Mouse (Mus musculus): Measurements from ENCODE around the gene Chil5. TPM values are rescaled to one million over a fixed set of nuclear protein-coding genes. Genes with fewer than 3 reads are reported as not detected.
"Not testable (repeated sequence)": the region's sequence is repeated elsewhere in the genome, so short reads cannot be mapped to it uniquely, and the experiment has no call there.

The Chil5 gene
- polyA plus RNA-seq (2012; fragmentation: generic; extraction: Trizol): not detected
- long read RNA-seq, experiment 1: 0 reads
- long read RNA-seq, experiment 2: 0 reads

GRCm38 (mm10) chr3:106032781-106033180, at the start of gene Chil5:
Chil5 (minus strand) TSS chr3:106032814.
- no peaks in the 10 kb centered on the region for H3K27me3 ChIP-seq (ENCODE audit: control insufficient read depth, insufficient read depth, insufficient read length)
- no peak for TF ChIP-seq FOSL1 (IDR thresholded peaks at IDR 0.05; ENCODE audit: insufficient read depth, low read length, poor library complexity, severe bottlenecking)
- TF ChIP-seq MYOG (IDR thresholded peaks at IDR 0.05; ENCODE audit: control insufficient read depth, extremely low read depth, insufficient read length): no peak
- TF ChIP-seq USF1 (IDR thresholded peaks at IDR 0.05; ENCODE audit: low read depth): no peak
- H3K4me3 ChIP-seq (ENCODE audit: insufficient read depth, poor library complexity, severe bottlenecking): no peak within 1 kb of the TSS
- H3K36me3 ChIP-seq (ENCODE audit: control insufficient read depth, insufficient read depth): no peaks in the 10 kb centered on the region
- no peaks in the 10 kb centered on the region for H3K79me3 ChIP-seq (ENCODE audit: low read depth)
- H3ac ChIP-seq (ENCODE audit: control insufficient read depth, insufficient read length, low read depth): no peak within 1 kb of the TSS
- H3K79me2 ChIP-seq (ENCODE audit: control insufficient read depth, insufficient read depth): no peaks in the 10 kb centered on the region

GRCm38 (mm10) chr3:106074824-106075223, 42.2 kb upstream of the Chil5 start:
- H3K79me3 ChIP-seq (ENCODE audit: low read depth): no peaks in the 10 kb centered on the region
- H3K36me3 ChIP-seq (ENCODE audit: control insufficient read depth, insufficient read depth): no peaks in the 10 kb centered on the region
- no peaks in the 10 kb centered on the region for H3K79me2 ChIP-seq (ENCODE audit: control insufficient read depth, insufficient read depth)
- H3K27me3 ChIP-seq (ENCODE audit: control insufficient read depth, insufficient read depth, insufficient read length): no peaks in the 10 kb centered on the region
- no peak overlapping the region for H3K4me3 ChIP-seq (ENCODE audit: insufficient read depth, poor library complexity, severe bottlenecking)
- no peak overlapping the region for H3ac ChIP-seq (ENCODE audit: control insufficient read depth, insufficient read length, low read depth)
- TF ChIP-seq MYOG (IDR thresholded peaks at IDR 0.05; ENCODE audit: control insufficient read depth, extremely low read depth, insufficient read length): no peak
- TF ChIP-seq USF1 (IDR thresholded peaks at IDR 0.05; ENCODE audit: low read depth): no peak
- no peak for TF ChIP-seq MYOD1 (IDR thresholded peaks at IDR 0.05; ENCODE audit: control insufficient read depth, insufficient read length, low read depth)

- Histone ChIP-seq H3K79me2 (ENCODE audit: control insufficient read depth, insufficient read depth) (no peaks in the 10 kb centered on the region), H3K79me3 (ENCODE audit: low read depth) (no peaks in the 10 kb centered on the region), H3K36me3 (ENCODE audit: control insufficient read depth, insufficient read depth) (no peaks in the 10 kb centered on the region), H3K4me3 (ENCODE audit: insufficient read depth, poor library complexity, severe bottlenecking) (no peak overlapping the region), H3K27me3 (ENCODE audit: control insufficient read depth, insufficient read depth, insufficient read length) (no peaks in the 10 kb centered on the region), H3ac (ENCODE audit: control insufficient read depth, insufficient read length, low read depth) (no peak overlapping the region)
- TF ChIP-seq MYOD1 (IDR thresholded peaks at IDR 0.05; ENCODE audit: control insufficient read depth, insufficient read length, low read depth): no peak
- TF ChIP-seq USF1 (IDR thresholded peaks at IDR 0.05; ENCODE audit: low read depth): no peak
- TF ChIP-seq CTCF (IDR thresholded peaks at IDR 0.05; ENCODE audit: control insufficient read depth, insufficient read depth, insufficient read length): no peak
- no peak for TF ChIP-seq FOSL1 (IDR thresholded peaks at IDR 0.05; ENCODE audit: insufficient read depth, low read length, poor library complexity, severe bottlenecking)
- TF ChIP-seq MAX (IDR thresholded peaks at IDR 0.05): no peak
- TF ChIP-seq MYOG (IDR thresholded peaks at IDR 0.05; ENCODE audit: control insufficient read depth, extremely low read depth, insufficient read length): no peak
- no peak for TF ChIP-seq CEBPB (IDR thresholded peaks at IDR 0.05; ENCODE audit: low read depth)
Observed at GRCm38 (mm10) chr3:106070994-106071393, 38.4 kb upstream of the Chil5 start.

- not testable (repeated sequence) for H3K79me3 ChIP-seq (ENCODE audit: low read depth); H3ac ChIP-seq (ENCODE audit: control insufficient read depth, insufficient read length, low read depth); H3K79me2 ChIP-seq (ENCODE audit: control insufficient read depth, insufficient read depth); H3K27me3 ChIP-seq (ENCODE audit: control insufficient read depth, insufficient read depth, insufficient read length); H3K4me3 ChIP-seq (ENCODE audit: insufficient read depth, poor library complexity, severe bottlenecking); H3K36me3 ChIP-seq (ENCODE audit: control insufficient read depth, insufficient read depth)
Observed at GRCm38 (mm10) chr3:106067707-106068106, 35.1 kb upstream of the Chil5 start.

GRCm38 (mm10) chr3:106057966-106058365, 25.4 kb upstream of the Chil5 start:
- Histone ChIP-seq H3K4me3 (ENCODE audit: insufficient read depth, poor library complexity, severe bottlenecking) (no peak overlapping the region), H3K36me3 (ENCODE audit: control insufficient read depth, insufficient read depth) (no peaks in the 10 kb centered on the region)
- TF ChIP-seq MYOG (IDR thresholded peaks at IDR 0.05; ENCODE audit: control insufficient read depth, extremely low read depth, insufficient read length): no peak
- no peak for TF ChIP-seq MYOD1 (IDR thresholded peaks at IDR 0.05; ENCODE audit: control insufficient read depth, insufficient read length, low read depth)
- TF ChIP-seq CTCF (IDR thresholded peaks at IDR 0.05; ENCODE audit: control insufficient read depth, insufficient read depth, insufficient read length): no peak
- no peak for TF ChIP-seq USF1 (IDR thresholded peaks at IDR 0.05; ENCODE audit: low read depth)
- no peak for TF ChIP-seq CEBPB (IDR thresholded peaks at IDR 0.05; ENCODE audit: low read depth)
- TF ChIP-seq FOSL1 (IDR thresholded peaks at IDR 0.05; ENCODE audit: insufficient read depth, low read length, poor library complexity, severe bottlenecking): no peak

GRCm38 (mm10) chr3:106051896-106052295, 19.3 kb upstream of the Chil5 start:
- Histone ChIP-seq H3K79me2 (ENCODE audit: control insufficient read depth, insufficient read depth) (no peaks in the 10 kb centered on the region), H3K36me3 (ENCODE audit: control insufficient read depth, insufficient read depth) (no peaks in the 10 kb centered on the region), H3ac (ENCODE audit: control insufficient read depth, insufficient read length, low read depth) (no peak overlapping the region), H3K27me3 (ENCODE audit: control insufficient read depth, insufficient read depth, insufficient read length) (no peaks in the 10 kb centered on the region), H3K4me3 (ENCODE audit: insufficient read depth, poor library complexity, severe bottlenecking) (no peak overlapping the region), H3K79me3 (ENCODE audit: low read depth) (no peaks in the 10 kb centered on the region)
- TF ChIP-seq CTCF (IDR thresholded peaks at IDR 0.05; ENCODE audit: control insufficient read depth, insufficient read depth, insufficient read length) (no peak), CEBPB (IDR thresholded peaks at IDR 0.05; ENCODE audit: low read depth) (no peak), MAX (IDR thresholded peaks at IDR 0.05) (no peak), MYOG (IDR thresholded peaks at IDR 0.05; ENCODE audit: control insufficient read depth, extremely low read depth, insufficient read length) (no peak)

More at GRCm38 (mm10) chr3:106057966-106058365, 25.4 kb upstream of the Chil5 start:
- no peak overlapping the region for H3ac ChIP-seq (ENCODE audit: control insufficient read depth, insufficient read length, low read depth)
- no peaks in the 10 kb centered on the region for H3K27me3 ChIP-seq (ENCODE audit: control insufficient read depth, insufficient read depth, insufficient read length)
- H3K79me3 ChIP-seq (ENCODE audit: low read depth): no peaks in the 10 kb centered on the region
- no peaks in the 10 kb centered on the region for H3K79me2 ChIP-seq (ENCODE audit: control insufficient read depth, insufficient read depth)
